Mouse (Mus musculus) forebrain, embryonic 15.5 days (tissue): ENCODE measurements at regions not wholly inside any gene's neighbourhood (a gene's known extent, or its start where the extent isn't known, plus 50 kb on each side); places are given as distances from the start of the nearest gene placed in this dataset.

Experiments
- ATAC-seq: fragments of 200-750 bp; cut with Nextera tagmentation; replicated peaks from 2 replicates; pipeline ENCODE4 v1.8.0; 2017; ENCODE audit warnings: mild to moderate bottlenecking, moderate TSS enrichment, moderate library complexity
- H3K27ac ChIP-seq: fragments of 300-500 bp; sonication (generic); replicated peaks from 2 replicates; pipeline ENCODE4 v1.5.1; 2015; ENCODE audit warnings: mild to moderate bottlenecking, inconsistent platforms
- H3K27me3 ChIP-seq: fragments of 300-500 bp; sonication (generic); 2 replicates; pipeline ENCODE4 v1.6.1; 2015; ENCODE audit warnings: inconsistent platforms
- H3K36me3 ChIP-seq: fragments of 300-500 bp; sonication (generic); 2 replicates; pipeline ENCODE4 v1.6.1; 2015; ENCODE audit warnings: mild to moderate bottlenecking, inconsistent platforms
- H3K4me1 ChIP-seq: fragments of 300-500 bp; sonication (generic); 2 replicates; pipeline ENCODE4 v1.6.1; 2015; ENCODE audit warnings: inconsistent platforms
- H3K4me2 ChIP-seq: fragments of 300-500 bp; sonication (generic); replicated peaks from 2 replicates; pipeline ENCODE4 v1.6.1; 2015; ENCODE audit warnings: mild to moderate bottlenecking, inconsistent platforms
- H3K4me3 ChIP-seq: fragments of 300-500 bp; sonication (generic); 2 replicates; pipeline ENCODE4 v1.5.1; 2015; ENCODE audit warnings: mild to moderate bottlenecking, inconsistent platforms
- H3K9ac ChIP-seq: fragments of 300-500 bp; sonication (generic); replicated peaks from 2 replicates; pipeline ENCODE4 v1.6.1; 2015; ENCODE audit warnings: mild to moderate bottlenecking, inconsistent platforms
- H3K9me3 ChIP-seq: fragments of 300-500 bp; sonication (generic); 2 replicates; pipeline ENCODE4 v1.6.1; 2016; ENCODE audit warnings: inconsistent platforms
- WGBS: fragments of 180-500 bp; shearing (Covaris S2); methylation state at CpG from one replicate; pipeline ENCODE4 v1.1.7; 2015; ENCODE audit warnings: mixed read lengths; 5-methylcytosine and 5-hydroxymethylcytosine counted together

DNA sequence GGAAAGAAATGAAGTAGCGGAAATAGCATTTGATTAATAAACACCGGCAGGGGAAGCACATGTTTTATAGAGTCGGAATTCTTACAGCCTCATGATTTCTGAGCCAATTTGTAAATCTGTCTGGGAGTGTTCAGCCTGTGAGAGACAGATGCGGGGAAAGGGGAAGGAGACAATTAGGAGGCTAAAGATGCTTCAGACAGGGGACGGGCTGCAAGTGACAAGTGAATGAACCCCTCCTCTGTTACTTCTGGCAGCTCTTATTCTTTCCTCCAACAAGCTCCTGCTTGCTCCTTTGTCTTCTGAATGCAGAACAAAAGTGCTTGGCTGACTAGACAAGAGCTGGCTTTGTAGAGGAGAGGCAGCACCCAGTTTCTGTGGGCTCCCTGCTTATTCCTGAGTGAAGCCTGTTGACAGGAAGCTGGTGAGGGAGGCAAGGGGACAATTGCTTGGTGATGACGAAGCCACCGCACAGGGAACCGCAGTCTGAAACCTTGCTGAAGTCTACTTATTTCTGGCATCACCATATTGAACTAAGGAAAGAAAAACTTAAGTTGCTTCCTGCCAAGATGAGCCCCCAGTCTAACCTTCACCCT lies 514.2 kb downstream of the Rnf144b start:
- WGBS, result 13% methylated on average over 8 of the region's 8 CpGs
- peak overlapping the region; percentile 53 for H3K27ac ChIP-seq
- peaks cover 14% of the 10 kb centered on the region for H3K4me1 ChIP-seq
- no peaks in the 10 kb centered on the region for H3K27me3 ChIP-seq
- no peaks in the 10 kb centered on the region for H3K9me3 ChIP-seq
- H3K9ac ChIP-seq, result 0 out of 2 replicates have a peak overlapping the region, but pooled peaks have one; percentile 7
- no peaks in the 10 kb centered on the region for H3K36me3 ChIP-seq
- peak; percentile 66 for ATAC-seq
- no peak overlapping the region for H3K4me3 ChIP-seq
- H3K4me2 ChIP-seq, result no peak overlapping the region

DNA sequence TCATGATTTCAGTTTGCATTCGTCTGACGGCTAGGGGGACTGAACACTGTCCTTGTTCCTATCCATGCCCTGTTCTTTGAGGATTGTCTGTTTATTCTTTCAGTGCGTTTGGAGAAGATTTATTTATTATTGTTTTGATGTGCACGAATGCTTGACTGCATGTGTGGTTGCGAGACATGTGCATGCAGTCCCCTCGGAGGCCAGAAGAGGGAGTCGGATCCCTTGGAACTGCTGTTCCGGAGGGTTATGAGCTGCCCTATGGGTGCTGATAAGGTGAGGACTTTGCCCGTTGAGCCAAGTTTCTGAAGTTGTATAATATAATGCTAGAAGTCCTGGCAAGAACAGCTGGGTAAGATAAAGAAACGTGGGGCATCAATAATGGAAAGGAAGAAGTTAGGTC lies 519.9 kb downstream of the Rnf144b start:
- Histone ChIP-seq H3K36me3 (no peaks in the 10 kb centered on the region), H3K27me3 (no peaks in the 10 kb centered on the region), H3K9me3 (no peaks in the 10 kb centered on the region), H3K4me3 (no peak overlapping the region), H3K4me2 (no peak overlapping the region), H3K27ac (no peak overlapping the region), H3K9ac (no peak overlapping the region), H3K4me1 (0 out of 2 replicates have a peak, but pooled peaks cover 6% of the 10 kb centered on the region)
- no peak for ATAC-seq
- 89% methylated on average over 10 of the region's 10 CpGs for WGBS

DNA sequence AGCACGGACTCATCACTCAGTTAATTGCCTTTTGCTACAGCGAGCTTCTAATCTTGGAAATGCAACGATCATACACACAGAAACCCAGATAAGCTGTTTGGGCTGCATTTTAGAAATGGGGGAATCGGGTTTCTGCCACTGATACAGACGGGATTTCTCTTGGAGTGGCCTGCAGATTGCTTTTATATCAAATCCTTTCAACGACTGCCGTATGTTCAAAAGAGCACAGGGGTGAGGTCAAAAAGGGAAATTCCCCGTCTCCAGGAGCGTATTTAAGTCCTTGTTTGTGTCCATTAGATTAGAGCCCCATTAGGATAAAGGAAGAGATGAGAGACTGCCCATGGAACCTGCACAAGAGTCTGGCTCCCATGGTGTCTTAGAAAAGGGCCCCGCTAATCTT lies 522.6 kb downstream of the Rnf144b start:
- H3K4me3 ChIP-seq, result no peak overlapping the region
- 19% methylated on average over 10 of the region's 10 CpGs for WGBS
- H3K9ac ChIP-seq, result no peak overlapping the region
- peaks cover 8% of the 10 kb centered on the region; the same call in 1 of the 2 replicates for H3K4me1 ChIP-seq
- H3K4me2 ChIP-seq, result no peak overlapping the region
- H3K9me3 ChIP-seq, result no peaks in the 10 kb centered on the region
- no peaks in the 10 kb centered on the region for H3K27me3 ChIP-seq
- no peak for ATAC-seq
- H3K27ac ChIP-seq, result no peak overlapping the region
- no peaks in the 10 kb centered on the region for H3K36me3 ChIP-seq

DNA sequence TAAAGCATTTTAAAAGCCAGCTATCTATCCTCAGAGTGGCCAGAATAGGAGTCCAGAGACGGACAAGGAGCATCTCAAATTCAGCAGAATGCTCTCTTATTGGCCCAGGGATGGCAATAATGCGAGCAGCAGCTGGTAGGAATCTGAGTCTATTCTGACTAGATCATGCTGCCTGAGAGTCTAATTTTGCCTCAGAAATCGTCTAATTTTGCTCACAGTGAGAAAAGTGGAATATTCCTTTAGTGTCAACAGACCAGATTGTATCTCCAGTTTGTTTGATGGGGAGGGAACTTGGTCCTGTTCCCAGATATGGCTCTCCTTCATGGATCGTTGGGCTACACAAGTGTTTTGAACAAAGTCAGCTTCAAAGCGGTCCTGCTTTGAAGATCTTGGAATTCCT lies 525.2 kb downstream of the Rnf144b start:
- Histone ChIP-seq H3K9me3 (no peaks in the 10 kb centered on the region), H3K9ac (no peak overlapping the region), H3K4me1 (peaks cover 13% of the 10 kb centered on the region), H3K4me3 (no peak overlapping the region), H3K36me3 (no peaks in the 10 kb centered on the region), H3K27ac (no peak overlapping the region), H3K27me3 (no peaks in the 10 kb centered on the region), H3K4me2 (no peak overlapping the region)
- WGBS, result 62% methylated on average over 5 of the region's 5 CpGs
- ATAC-seq, result no peak

GRCm38 (mm10) chr13:47650093-47650492 lies 527.6 kb downstream of the Rnf144b start:
- H3K36me3 ChIP-seq, result no peaks in the 10 kb centered on the region
- ATAC-seq, result no peak
- no peaks in the 10 kb centered on the region for H3K9me3 ChIP-seq
- H3K27me3 ChIP-seq, result no peaks in the 10 kb centered on the region
- no peak overlapping the region for H3K4me2 ChIP-seq
- peaks cover 10% of the 10 kb centered on the region for H3K4me1 ChIP-seq
- WGBS, result 92% methylated on average over 13 of the region's 13 CpGs
- H3K9ac ChIP-seq, result no peak overlapping the region
- H3K27ac ChIP-seq, result no peak overlapping the region
- no peak overlapping the region for H3K4me3 ChIP-seq

DNA sequence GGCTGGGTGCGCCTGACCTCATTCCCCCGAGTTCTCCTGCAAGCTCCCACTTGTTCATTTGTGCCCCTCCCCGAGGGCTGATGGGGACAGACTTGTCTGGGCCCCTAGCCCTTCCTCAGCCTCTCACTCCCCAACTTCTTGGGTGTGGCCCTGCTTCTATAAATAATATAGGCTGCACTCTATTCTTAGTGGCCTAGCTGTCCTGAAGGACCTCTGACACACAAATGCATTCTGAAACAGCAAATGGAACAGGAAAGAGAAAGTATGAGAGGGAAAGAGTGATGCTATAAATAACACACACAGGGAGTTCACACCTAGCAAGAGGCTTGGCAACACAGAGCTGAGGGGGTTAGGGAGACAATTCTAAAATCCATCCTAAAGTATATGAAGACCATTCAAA lies 544.0 kb downstream of the Rnf144b start:
- ATAC-seq, result no peak
- Histone ChIP-seq H3K27me3 (no peaks in the 10 kb centered on the region), H3K27ac (no peak overlapping the region), H3K9me3 (no peaks in the 10 kb centered on the region), H3K9ac (no peak overlapping the region), H3K36me3 (no peaks in the 10 kb centered on the region), H3K4me1 (peaks cover 14% of the 10 kb centered on the region), H3K4me2 (no peak overlapping the region), H3K4me3 (no peak overlapping the region)
- 75% methylated on average over 3 of the region's 3 CpGs for WGBS

- no peak overlapping the region; the same call in 1 of the 2 replicates for H3K9ac ChIP-seq
- H3K9me3 ChIP-seq, result no peaks in the 10 kb centered on the region
- ATAC-seq, result peak; percentile 82
- H3K4me3 ChIP-seq, result 0 out of 2 replicates have a peak overlapping the region, but pooled peaks have one; percentile 5
- no peaks in the 10 kb centered on the region for H3K27me3 ChIP-seq
- WGBS, result 13% methylated on average over 13 of the region's 13 CpGs
- peak overlapping the region; percentile 68 for H3K27ac ChIP-seq
- H3K4me1 ChIP-seq, result peaks cover 14% of the 10 kb centered on the region
- H3K4me2 ChIP-seq, result peak overlapping the region; percentile 25
- H3K36me3 ChIP-seq, result no peaks in the 10 kb centered on the region
Observed at GRCm38 (mm10) chr13:47666956-47667701, 544.7 kb downstream of the Rnf144b start.

- Histone ChIP-seq H3K4me2 (no peak overlapping the region), H3K36me3 (no peaks in the 10 kb centered on the region), H3K4me3 (no peak overlapping the region), H3K9me3 (no peaks in the 10 kb centered on the region), H3K27me3 (no peaks in the 10 kb centered on the region), H3K9ac (no peak overlapping the region), H3K4me1 (no peaks in the 10 kb centered on the region), H3K27ac (no peak overlapping the region)
- no peak for ATAC-seq
- WGBS, result 49% methylated on average over 3 of the region's 3 CpGs
Observed at GRCm38 (mm10) chr13:47688131-47688530, 565.7 kb downstream of the Rnf144b start.

GRCm38 (mm10) chr13:47693815-47694214 lies 567.2 kb upstream of the Id4 start:
- no peak for ATAC-seq
- no peak overlapping the region for H3K27ac ChIP-seq
- 91% methylated on average over 14 of the region's 14 CpGs for WGBS

DNA sequence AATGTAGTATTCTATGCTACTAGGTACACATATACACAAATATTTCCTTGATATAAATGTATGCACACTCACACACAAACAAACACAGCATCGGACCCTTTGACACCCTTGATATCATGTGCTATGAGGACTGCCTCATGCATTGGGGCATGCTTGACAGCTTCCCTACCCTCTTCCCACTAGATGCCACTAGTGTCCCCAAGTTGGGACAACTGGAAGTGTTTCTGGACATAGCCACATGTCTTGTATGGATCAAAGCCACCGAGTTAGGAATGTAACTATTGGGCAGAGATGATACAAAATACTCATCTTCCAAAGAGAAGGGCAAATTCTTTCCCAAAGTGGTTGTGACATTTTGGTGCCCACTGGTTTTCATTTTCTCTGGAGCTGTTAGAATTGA lies 565.2 kb upstream of the Id4 start:
- Histone ChIP-seq H3K27me3 (no peaks in the 10 kb centered on the region), H3K4me3 (no peak overlapping the region), H3K9me3 (no peaks in the 10 kb centered on the region), H3K4me2 (no peak overlapping the region), H3K4me1 (no peaks in the 10 kb centered on the region), H3K27ac (no peak overlapping the region), H3K36me3 (no peaks in the 10 kb centered on the region), H3K9ac (no peak overlapping the region)
- no peak for ATAC-seq
- 92% methylated on average over 2 of the region's 2 CpGs for WGBS

More at GRCm38 (mm10) chr13:47693815-47694214, 567.2 kb upstream of the Id4 start:
- Histone ChIP-seq H3K4me2 (no peak overlapping the region), H3K4me1 (no peaks in the 10 kb centered on the region), H3K36me3 (no peaks in the 10 kb centered on the region), H3K9me3 (no peaks in the 10 kb centered on the region), H3K9ac (no peak overlapping the region), H3K27me3 (no peaks in the 10 kb centered on the region), H3K4me3 (no peak overlapping the region)

DNA sequence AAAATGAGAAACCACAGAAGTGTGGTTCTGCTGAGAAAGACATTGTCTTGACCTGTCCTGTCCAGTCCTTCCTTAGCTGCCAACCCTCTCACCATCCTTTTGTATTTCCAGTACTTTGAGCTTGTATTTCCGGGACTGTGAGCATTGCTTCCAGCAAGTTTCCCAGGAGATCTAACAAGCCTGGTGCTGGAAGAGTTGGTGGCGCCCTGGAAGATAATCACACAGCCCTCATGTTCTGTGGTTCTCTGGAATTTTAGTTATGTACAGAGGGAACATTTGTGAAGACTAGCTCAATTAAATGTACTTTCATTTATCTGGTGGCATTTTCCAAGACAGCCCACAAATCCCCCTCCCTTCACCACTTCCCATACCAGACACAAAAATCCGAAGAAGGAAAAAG lies 560.5 kb upstream of the Id4 start:
- Histone ChIP-seq H3K9me3 (no peaks in the 10 kb centered on the region), H3K4me2 (no peak overlapping the region), H3K4me1 (no peaks in the 10 kb centered on the region), H3K36me3 (no peaks in the 10 kb centered on the region), H3K4me3 (no peak overlapping the region), H3K27ac (no peak overlapping the region), H3K9ac (no peak overlapping the region), H3K27me3 (no peaks in the 10 kb centered on the region)
- no peak for ATAC-seq
- 63% methylated on average over 3 of the region's 3 CpGs for WGBS

DNA sequence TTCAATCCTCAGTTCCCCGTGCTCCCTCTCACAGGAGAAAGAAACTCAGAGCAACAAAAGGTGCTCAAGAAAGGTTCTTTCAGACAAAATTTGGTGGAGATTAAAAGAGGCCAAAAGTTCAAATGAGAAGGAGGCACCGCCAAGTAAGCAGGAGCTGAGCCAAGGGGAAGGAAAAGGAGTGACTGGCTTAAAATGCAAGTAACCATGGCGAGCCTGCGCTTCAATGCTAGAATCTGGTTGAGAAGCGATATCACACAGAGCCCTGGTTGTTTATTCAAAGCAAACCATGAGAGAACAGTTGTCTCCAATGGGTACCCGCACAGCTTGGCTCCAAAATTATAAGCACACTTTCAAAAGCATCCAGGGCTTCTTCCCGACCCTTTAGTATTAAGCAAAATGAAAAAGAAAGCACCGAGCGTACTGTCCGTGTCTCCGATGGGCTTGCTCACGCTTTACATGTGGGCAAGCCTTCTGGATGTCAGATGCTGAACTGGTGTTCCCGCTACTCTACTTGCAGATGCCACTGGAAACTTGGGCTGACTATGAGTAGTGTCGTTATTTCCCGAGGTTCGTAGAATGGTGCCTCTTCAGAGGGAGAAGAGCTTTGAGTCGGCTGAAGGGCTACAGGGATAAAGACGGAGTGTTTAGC lies 552.9 kb upstream of the Id4 start:
- 0 out of 2 replicates have a peak overlapping the region, but pooled peaks have one; percentile 13 for H3K4me2 ChIP-seq
- H3K4me3 ChIP-seq, result no peak overlapping the region
- no peaks in the 10 kb centered on the region for H3K36me3 ChIP-seq
- WGBS, result 41% methylated on average over 18 of the region's 18 CpGs
- 0 out of 2 replicates have a peak, but pooled peaks have one; percentile 53 for ATAC-seq
- H3K27me3 ChIP-seq, result no peaks in the 10 kb centered on the region
- H3K4me1 ChIP-seq, result peaks cover 4% of the 10 kb centered on the region; the same call in 1 of the 2 replicates
- 0 out of 2 replicates have a peak overlapping the region, but pooled peaks have one; percentile 35 for H3K27ac ChIP-seq
- H3K9ac ChIP-seq, result no peak overlapping the region
- no peaks in the 10 kb centered on the region for H3K9me3 ChIP-seq
